Mouse (Mus musculus) neural tube, embryonic 12.5 days (tissue): ENCODE results near the gene Nectin2. TPM values are rescaled to one million over a fixed set of nuclear protein-coding genes. Genes with fewer than 3 reads are reported as not detected.
A peak's percentile ranks its signal among the peaks of the same experiment; 100 is the strongest.

Source experiments
- ATAC-seq: fragments of 200-750 bp; cut with Nextera tagmentation; 2 replicates; pipeline ENCODE4 v1.8.0; 2017; ENCODE audit warnings: low read depth, mild to moderate bottlenecking, moderate TSS enrichment, moderate library complexity; ENCODE audit not compliant: low FRiP score
- H3K27ac ChIP-seq: fragments of 300-500 bp; sonication (generic); 2 replicates; pipeline ENCODE4 v1.5.1; 2016
- H3K27me3 ChIP-seq: fragments of 300-500 bp; sonication (generic); replicated peaks from 2 replicates; pipeline ENCODE4 v1.6.1; 2016; ENCODE audit warnings: mild to moderate bottlenecking
- H3K36me3 ChIP-seq: fragments of 300-500 bp; sonication (generic); 2 replicates; pipeline ENCODE4 v1.6.1; 2016; ENCODE audit warnings: mild to moderate bottlenecking
- H3K4me1 ChIP-seq: fragments of 300-500 bp; sonication (generic); 2 replicates; pipeline ENCODE4 v1.6.1; 2016
- H3K4me2 ChIP-seq: fragments of 300-500 bp; sonication (generic); replicated peaks from 2 replicates; pipeline ENCODE4 v1.6.1; 2016; ENCODE audit warnings: mild to moderate bottlenecking
- H3K4me3 ChIP-seq: fragments of 300-500 bp; sonication (generic); 2 replicates; pipeline ENCODE4 v1.5.1; 2016
- H3K9ac ChIP-seq: fragments of 300-500 bp; sonication (generic); 2 replicates; pipeline ENCODE4 v1.6.1; 2016; ENCODE audit warnings: mild to moderate bottlenecking
- H3K9me3 ChIP-seq: fragments of 300-500 bp; sonication (generic); 2 replicates; pipeline ENCODE4 v1.6.1; 2016; ENCODE audit warnings: mild to moderate bottlenecking
- WGBS: fragments of 180-500 bp; shearing (Covaris S2); methylation state at CpG from one replicate; pipeline ENCODE4 v1.1.7; 2016; 5-methylcytosine and 5-hydroxymethylcytosine counted together
- polyA plus RNA-seq: library from polyadenylated mRNA; unstranded; fragments of >200 nt; fragmentation: Nextera tagmentation; extraction: Ambion mirVana; gene quantifications from 2 replicates; pipeline ENCODE4 v1.2.1, GENCODE M21; 2016

The Nectin2 gene
- polyA plus RNA-seq, 1 experiment from 2014 or later = 63.5 TPM

GRCm38 (mm10) chr7:19782645-19783044 is 32.4 kb upstream of the Nectin2 start:
- H3K9me3 ChIP-seq = peaks cover 5% of the 10 kb centered on the region
- no peaks in the 10 kb centered on the region for H3K4me1 ChIP-seq
- H3K4me2 ChIP-seq = no peak overlapping the region
- H3K27ac ChIP-seq = no peak overlapping the region
- H3K36me3 ChIP-seq = no peaks in the 10 kb centered on the region
- 94% methylated on average over 4 of the region's 4 CpGs for WGBS
- no peaks in the 10 kb centered on the region for H3K27me3 ChIP-seq
- H3K9ac ChIP-seq = no peak overlapping the region
- no peak overlapping the region for H3K4me3 ChIP-seq
- ATAC-seq = no peak

- H3K36me3 ChIP-seq = no peaks in the 10 kb centered on the region
- no peak overlapping the region for H3K4me3 ChIP-seq
- 94% methylated on average over 7 of the region's 7 CpGs for WGBS
- no peaks in the 10 kb centered on the region for H3K4me1 ChIP-seq
- H3K27ac ChIP-seq = no peak overlapping the region
- ATAC-seq = no peak
- no peaks in the 10 kb centered on the region for H3K27me3 ChIP-seq
- H3K9me3 ChIP-seq = peaks cover 5% of the 10 kb centered on the region
- H3K4me2 ChIP-seq = no peak overlapping the region
- no peak overlapping the region for H3K9ac ChIP-seq
Observed at GRCm38 (mm10) chr7:19781741-19782140, 31.5 kb upstream of the Nectin2 start.

DNA sequence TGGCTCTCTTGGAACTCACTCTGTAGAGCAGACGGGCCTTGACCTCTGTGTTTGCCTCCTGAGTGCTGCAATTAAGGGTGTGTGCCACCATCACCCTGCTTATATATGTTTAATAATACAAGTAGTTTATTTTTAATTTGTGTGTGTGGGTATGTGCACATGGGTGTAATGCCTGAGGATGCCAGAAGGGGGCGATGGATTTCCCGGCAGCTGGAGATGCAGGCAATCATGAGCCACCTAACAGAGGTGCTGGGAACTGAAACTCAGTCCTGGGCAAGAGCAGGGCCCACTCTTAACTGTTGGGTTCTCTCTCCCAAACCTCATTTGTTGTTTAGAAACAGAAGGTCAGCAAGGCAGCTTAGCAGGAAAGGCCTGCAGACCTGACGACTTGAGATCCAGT is 29.6 kb upstream of the Nectin2 start:
- ATAC-seq = no peak
- no peak overlapping the region for H3K9ac ChIP-seq
- H3K27me3 ChIP-seq = no peaks in the 10 kb centered on the region
- H3K36me3 ChIP-seq = no peaks in the 10 kb centered on the region
- no peak overlapping the region for H3K4me3 ChIP-seq
- peaks cover 5% of the 10 kb centered on the region for H3K9me3 ChIP-seq
- no peaks in the 10 kb centered on the region for H3K4me1 ChIP-seq
- 81% methylated on average over 4 of the region's 4 CpGs for WGBS
- H3K27ac ChIP-seq = no peak overlapping the region
- no peak overlapping the region for H3K4me2 ChIP-seq

DNA sequence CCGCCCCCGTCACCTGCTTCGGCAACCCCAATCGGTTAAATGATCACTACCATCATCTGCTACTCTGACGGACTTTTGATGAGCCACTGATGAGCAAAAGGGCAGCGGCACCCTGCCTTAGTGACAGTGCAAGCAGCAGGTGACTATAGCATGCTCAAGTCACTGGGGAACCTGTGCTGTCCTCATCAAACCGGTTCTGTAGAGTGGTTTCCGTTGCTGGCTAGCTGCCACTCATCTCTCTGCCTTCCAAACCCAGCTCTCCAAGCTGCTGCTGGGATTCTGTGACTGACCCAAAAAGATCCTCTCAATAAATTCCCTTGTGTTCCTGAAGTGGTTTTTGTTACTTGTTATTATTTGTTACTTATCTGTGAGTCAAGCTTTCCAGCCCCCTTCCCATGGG is 28.4 kb upstream of the Nectin2 start:
- WGBS = 92% methylated on average over 8 of the region's 8 CpGs
- H3K4me1 ChIP-seq = no peaks in the 10 kb centered on the region
- no peak overlapping the region for H3K4me3 ChIP-seq
- H3K27ac ChIP-seq = no peak overlapping the region
- H3K9me3 ChIP-seq = peaks cover 5% of the 10 kb centered on the region
- H3K27me3 ChIP-seq = no peaks in the 10 kb centered on the region
- no peak overlapping the region for H3K9ac ChIP-seq
- no peak for ATAC-seq
- H3K36me3 ChIP-seq = no peaks in the 10 kb centered on the region
- H3K4me2 ChIP-seq = no peak overlapping the region

GRCm38 (mm10) chr7:19777049-19777723 is 26.9 kb upstream of the Nectin2 start:
- 90% methylated on average over 11 of the region's 11 CpGs for WGBS
- H3K27ac ChIP-seq = no peak overlapping the region
- ATAC-seq = no peak

GRCm38 (mm10) chr7:19771682-19772081 is 21.4 kb upstream of the Nectin2 start:
- 60% methylated on average over 4 of the region's 4 CpGs for WGBS
- ATAC-seq = no peak
- peaks cover 40% of the 10 kb centered on the region for H3K27me3 ChIP-seq
- peaks cover 20% of the 10 kb centered on the region for H3K4me1 ChIP-seq
- no peak overlapping the region for H3K4me3 ChIP-seq
- H3K9me3 ChIP-seq = no peaks in the 10 kb centered on the region
- no peak overlapping the region for H3K4me2 ChIP-seq
- no peak overlapping the region for H3K9ac ChIP-seq
- H3K36me3 ChIP-seq = no peaks in the 10 kb centered on the region
- no peak overlapping the region for H3K27ac ChIP-seq

More at GRCm38 (mm10) chr7:19777049-19777723, 26.9 kb upstream of the Nectin2 start:
- peaks cover 3% of the 10 kb centered on the region; the same call in 1 of the 2 replicates for H3K27me3 ChIP-seq
- H3K4me1 ChIP-seq = no peaks in the 10 kb centered on the region
- H3K4me2 ChIP-seq = no peak overlapping the region
- no peaks in the 10 kb centered on the region for H3K36me3 ChIP-seq
- H3K9ac ChIP-seq = no peak overlapping the region
- peaks cover 5% of the 10 kb centered on the region; the same call in 1 of the 2 replicates for H3K9me3 ChIP-seq
- no peak overlapping the region for H3K4me3 ChIP-seq

DNA sequence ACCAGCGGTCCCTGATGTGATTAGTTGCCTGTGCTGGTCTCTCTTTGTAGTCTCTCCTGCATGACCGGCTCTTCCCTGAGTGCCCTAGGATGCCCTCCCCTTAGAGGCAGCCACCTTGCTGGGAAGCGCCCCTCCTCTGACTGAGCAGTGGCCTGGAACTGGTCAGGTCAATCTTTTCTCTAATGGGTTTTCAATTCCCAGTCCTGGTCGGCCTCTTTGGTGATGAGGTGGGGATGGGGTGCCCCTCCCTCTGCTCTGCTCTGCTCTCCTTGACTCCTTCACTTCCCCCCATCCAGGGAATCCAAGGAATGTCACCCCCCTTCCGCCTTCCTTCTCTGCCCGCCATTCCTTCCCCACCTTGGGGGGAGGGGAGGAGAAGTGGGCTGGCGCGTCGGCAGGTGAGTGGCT is 20.7 kb upstream of the Nectin2 start, which contains the start of gene Bcam:
Gene Bcam (minus strand): TSS at position 33 of the 408 bp plus-strand sequence.
- H3K27ac ChIP-seq = no peak within 1 kb of the TSS
- peaks cover 20% of the 10 kb centered on the region for H3K4me1 ChIP-seq
- H3K9ac ChIP-seq = peak within 1 kb of the TSS; percentile 48; the same call in 1 of the 2 replicates
- H3K27me3 ChIP-seq = peaks cover 40% of the 10 kb centered on the region
- no peaks in the 10 kb centered on the region for H3K9me3 ChIP-seq
- H3K4me2 ChIP-seq = peak within 1 kb of the TSS; percentile 76
- H3K36me3 ChIP-seq = no peaks in the 10 kb centered on the region
- peak; percentile 61; the same call in 1 of the 2 replicates for ATAC-seq
- WGBS = 3% methylated on average over 9 of the region's 9 CpGs
- H3K4me3 ChIP-seq = peak within 1 kb of the TSS; percentile 39

GRCm38 (mm10) chr7:19770375-19770754 is 20.1 kb upstream of the Nectin2 start:
- Histone ChIP-seq H3K9me3 (no peaks in the 10 kb centered on the region), H3K9ac (peak overlapping the region; percentile 48; the same call in 1 of the 2 replicates), H3K27me3 (peaks cover 40% of the 10 kb centered on the region), H3K4me3 (peak overlapping the region; percentile 39), H3K4me2 (peak overlapping the region; percentile 76), H3K4me1 (peaks cover 20% of the 10 kb centered on the region), H3K27ac (no peak overlapping the region), H3K36me3 (no peaks in the 10 kb centered on the region)
- ATAC-seq = peak; percentile 75
- WGBS = under 1% methylated on average over 28 of the region's 28 CpGs

GRCm38 (mm10) chr7:19769434-19770374 is 19.4 kb upstream of the Nectin2 start:
- H3K36me3 ChIP-seq = no peaks in the 10 kb centered on the region
- H3K4me1 ChIP-seq = peaks cover 20% of the 10 kb centered on the region
- H3K9ac ChIP-seq = peak overlapping the region; percentile 48; the same call in 1 of the 2 replicates
- H3K9me3 ChIP-seq = no peaks in the 10 kb centered on the region
- 12% methylated on average over 16 of the region's 16 CpGs for WGBS
- H3K4me3 ChIP-seq = peak overlapping the region; percentile 39
- H3K4me2 ChIP-seq = peak overlapping the region; percentile 76
- ATAC-seq = peak; percentile 13; the same call in 1 of the 2 replicates
- no peak overlapping the region for H3K27ac ChIP-seq
- peaks cover 40% of the 10 kb centered on the region for H3K27me3 ChIP-seq

GRCm38 (mm10) chr7:19769001-19769400 is 18.7 kb upstream of the Nectin2 start:
- 27% methylated on average over 4 of the region's 4 CpGs for WGBS
- H3K27ac ChIP-seq = no peak overlapping the region
- H3K9me3 ChIP-seq = no peaks in the 10 kb centered on the region
- no peak for ATAC-seq
- no peak overlapping the region for H3K4me3 ChIP-seq
- 0 out of 2 replicates have a peak overlapping the region, but pooled peaks have one; percentile 76 for H3K4me2 ChIP-seq
- H3K9ac ChIP-seq = no peak overlapping the region
- peaks cover 20% of the 10 kb centered on the region for H3K4me1 ChIP-seq
- peaks cover 40% of the 10 kb centered on the region for H3K27me3 ChIP-seq
- H3K36me3 ChIP-seq = no peaks in the 10 kb centered on the region

DNA sequence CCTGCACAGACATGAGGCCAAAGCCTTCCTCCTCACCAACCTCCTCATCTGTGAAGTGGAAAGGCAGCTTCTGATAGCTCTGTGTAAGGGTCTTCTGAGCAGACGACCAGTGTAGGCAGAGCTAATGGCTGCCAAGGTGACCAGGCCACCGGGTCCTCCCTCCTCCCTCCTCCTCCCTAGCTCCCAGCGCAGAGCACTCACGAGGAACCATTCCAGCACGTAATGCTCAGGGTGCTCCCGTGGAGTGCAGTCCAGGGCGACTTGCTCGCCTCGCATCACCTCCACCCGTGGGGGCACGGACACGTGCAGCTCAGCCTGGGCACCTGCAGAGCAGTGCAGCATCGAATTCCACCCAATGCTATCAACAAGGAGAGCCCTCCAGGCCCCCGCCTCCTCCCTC is 18.0 kb upstream of the Nectin2 start:
- no peak for ATAC-seq
- H3K4me3 ChIP-seq = no peak overlapping the region
- H3K27ac ChIP-seq = no peak overlapping the region
- no peaks in the 10 kb centered on the region for H3K36me3 ChIP-seq
- H3K9ac ChIP-seq = no peak overlapping the region
- H3K4me1 ChIP-seq = peaks cover 20% of the 10 kb centered on the region
- H3K27me3 ChIP-seq = peaks cover 40% of the 10 kb centered on the region
- WGBS = 74% methylated on average over 14 of the region's 14 CpGs
- H3K9me3 ChIP-seq = no peaks in the 10 kb centered on the region
- H3K4me2 ChIP-seq = no peak overlapping the region

- no peak overlapping the region for H3K27ac ChIP-seq
- peaks cover 12% of the 10 kb centered on the region for H3K27me3 ChIP-seq
- no peak overlapping the region for H3K4me3 ChIP-seq
- no peaks in the 10 kb centered on the region for H3K9me3 ChIP-seq
- H3K36me3 ChIP-seq = no peaks in the 10 kb centered on the region
- H3K4me2 ChIP-seq = no peak overlapping the region
- WGBS = 94% methylated on average over 9 of the region's 9 CpGs
- peaks cover under 1% of the 10 kb centered on the region; the same call in 1 of the 2 replicates for H3K4me1 ChIP-seq
- no peak overlapping the region for H3K9ac ChIP-seq
- ATAC-seq = no peak
Observed at GRCm38 (mm10) chr7:19764581-19764980, 14.3 kb upstream of the Nectin2 start.
